Mouse (Mus musculus) inflammation-experienced regulatory T-cells (primary cell): ENCODE results near the gene Gpr39. TPM values are rescaled to one million over a fixed set of nuclear protein-coding genes. Genes with fewer than 3 reads are reported as not detected.

Source experiments
- polyA plus RNA-seq, 2 experiments: library from polyadenylated mRNA; unstranded; fragments of 100-300 nt; shearing (Covaris generic); gene quantifications; one replicate each; pipeline ENCODE4 v1.2.1; 2017

Gene Gpr39
- under 1 TPM in 1 of 2 experiments, not detected in 1; 0.26 TPM for polyA plus RNA-seq

GRCm38 (mm10) chr1:125676790-125677273 lies at the start of gene Gpr39:
Gene Gpr39, plus strand, starts transcription at chr1:125676995.

GRCm38 (mm10) chr1:125912601-125913600 lies 236.1 kb downstream of the Gpr39 start, which contains the start of gene Lypd1:
Gene Lypd1, minus strand, starts transcription at chr1:125913101.

Other genes starting within 250 kb of the Gpr39 start
- 1,000 to 10,000 TPM; 1,046 to 1,167 TPM for gene Actr3, start 241.3 kb upstream of the Gpr39 start, polyA plus RNA-seq
- 1 to 10 TPM; 1.3 to 3.8 TPM for gene Slc35f5, start 116.4 kb upstream of the Gpr39 start, polyA plus RNA-seq
- under 1 TPM; 0.11 to 0.42 TPM for gene Lypd1, start 236.1 kb downstream of the Gpr39 start, polyA plus RNA-seq